14 mouse cellular contexts compared by ENCODE assay signal in the genomic region with DNA sequence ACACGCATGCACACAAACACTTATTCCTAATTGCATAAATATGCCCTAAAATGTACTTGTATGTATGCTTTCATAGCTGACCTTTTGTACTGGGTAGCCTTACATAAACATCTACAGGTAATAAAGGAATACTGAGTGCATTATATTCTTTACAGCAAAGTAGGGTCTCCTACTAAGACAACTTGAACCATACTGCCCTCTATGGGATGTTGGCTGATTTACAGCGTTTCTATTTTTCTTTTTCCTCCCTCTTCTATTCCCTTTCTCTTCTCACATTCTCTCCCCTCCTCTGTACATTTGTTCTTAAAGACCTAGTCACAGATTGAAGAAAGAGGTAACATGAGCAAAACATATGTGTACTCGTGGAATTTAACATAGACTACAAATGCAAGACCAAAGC. TPM values are rescaled to one million over a fixed set of nuclear protein-coding genes. Genes with fewer than 3 reads are reported as not detected.
DNase-seq lines count a peak whose midpoint lies in the region; ATAC-seq and TF ChIP-seq lines count a peak whose summit lies in the region.
"Had no signal": no experiment of that assay in that cellular context is flagged by ENCODE, and none has a peak within 500 bp of the region (broad histone marks: within the 10 kb centered on the region; RNA-seq: fewer than 3 reads in every experiment).

No protein-coding gene starts in this region.

- TF ChIP-seq POLR2A in brain, embryonic 14.5 days (IDR thresholded peaks at IDR 0.05; ENCODE audit: borderline replicate concordance, extremely low read depth, insufficient read depth, insufficient read length, poor library complexity, severe bottlenecking) = no peak

- no peak overlapping the region for H3K27ac ChIP-seq in kidney, embryonic 14.5 days (ENCODE audit: low read depth, low read length)
- H3K27ac ChIP-seq in midbrain, postnatal 0 days (ENCODE audit: low read depth, low read length) = no peak overlapping the region
- H3K27ac ChIP-seq in midbrain, embryonic 10.5 days (replicated peaks) = no peak overlapping the region

- ATAC-seq in kidney, embryonic 14.5 days (ENCODE audit: low FRiP score, low TSS enrichment) = no peak
- no peak for ATAC-seq in midbrain, postnatal 0 days (ENCODE audit: low FRiP score)
- ATAC-seq: inflammation-experienced regulatory T-cells, adult 6 months had no signal

- no peaks in the 10 kb centered on the region for H3K9me3 ChIP-seq in kidney, embryonic 14.5 days (ENCODE audit: control insufficient read depth, low read length)
- H3K9me3 ChIP-seq in midbrain, postnatal 0 days (ENCODE audit: low read length) = no peaks in the 10 kb centered on the region
- no peaks in the 10 kb centered on the region for H3K9me3 ChIP-seq in midbrain, embryonic 10.5 days (replicated peaks)

- 36% methylated on average over 3 of the region's 3 CpGs for WGBS in kidney, embryonic 14.5 days
- 36% methylated on average over 3 of the region's 3 CpGs for WGBS in midbrain, postnatal 0 days
- 36% methylated on average over 3 of the region's 3 CpGs for WGBS in midbrain, embryonic 10.5 days

- H3K36me3 ChIP-seq in kidney, embryonic 14.5 days (ENCODE audit: control insufficient read depth, insufficient read depth, low read length) = no peaks in the 10 kb centered on the region
- no peaks in the 10 kb centered on the region for H3K36me3 ChIP-seq in midbrain, postnatal 0 days (ENCODE audit: insufficient read depth, low read length)
- no peaks in the 10 kb centered on the region for H3K36me3 ChIP-seq in midbrain, embryonic 10.5 days

- peak; percentile 12 for DNase-seq in kidney, adult 9 months
- peak; percentile 16 for DNase-seq in midbrain, postnatal 0 days (ENCODE audit: low spot score)
- DNase-seq in midbrain, embryonic 10.5 days (ENCODE audit: low spot score) = no peak
- peak; percentile 25 for DNase-seq in brain, embryonic 14.5 days (ENCODE audit: low read depth)
- DNase-seq in spleen, postnatal 36 days (ENCODE audit: low spot score in 2 of 2) = no peak
- DNase-seq in thymus, postnatal 36 days = no peak
- DNase-seq: adrenal gland, postnatal 14 days; cerebellum, adult 2 months had no signal

- peak; percentile 53 for TF ChIP-seq CTCF in midbrain, postnatal 0 days (IDR thresholded peaks at IDR 0.05)
- no peak for TF ChIP-seq CTCF in brain, embryonic 14.5 days (IDR thresholded peaks at IDR 0.05; ENCODE audit: borderline replicate concordance, extremely low read depth, insufficient read depth, insufficient read length)

- no peak overlapping the region for H3K4me3 ChIP-seq in kidney, embryonic 14.5 days (ENCODE audit: low read length)
- no peak overlapping the region for H3K4me3 ChIP-seq in midbrain, postnatal 0 days (ENCODE audit: low read depth, low read length)
- no peak overlapping the region for H3K4me3 ChIP-seq in midbrain, embryonic 10.5 days

- no peaks in the 10 kb centered on the region for H3K27me3 ChIP-seq in kidney, embryonic 14.5 days (ENCODE audit: control insufficient read depth, insufficient read depth, low read length)
- no peaks in the 10 kb centered on the region for H3K27me3 ChIP-seq in midbrain, postnatal 0 days (ENCODE audit: insufficient read depth, low read length)
- H3K27me3 ChIP-seq in midbrain, embryonic 10.5 days (ENCODE audit: low read depth, poor library complexity, severe bottlenecking) = no peaks in the 10 kb centered on the region

- no peaks in the 10 kb centered on the region for H3K4me1 ChIP-seq in kidney, embryonic 14.5 days (ENCODE audit: control insufficient read depth, insufficient read depth, low read length)
- no peaks in the 10 kb centered on the region for H3K4me1 ChIP-seq in midbrain, postnatal 0 days (ENCODE audit: insufficient read depth, low read length)
- H3K4me1 ChIP-seq in midbrain, embryonic 10.5 days = no peaks in the 10 kb centered on the region

- H3K4me2 ChIP-seq in kidney, embryonic 14.5 days (replicated peaks; ENCODE audit: low read depth, low read length) = no peak overlapping the region
- no peak overlapping the region for H3K4me2 ChIP-seq in midbrain, postnatal 0 days (ENCODE audit: low read depth, low read length, poor library complexity, severe bottlenecking)

- no peak overlapping the region for H3K9ac ChIP-seq in kidney, embryonic 14.5 days (ENCODE audit: low read depth, low read length)
- no peak overlapping the region for H3K9ac ChIP-seq in midbrain, postnatal 0 days (replicated peaks; ENCODE audit: low read length, poor library complexity, severe bottlenecking)

RNA-seq across cellular contexts. Expression of gene Gmnc, which starts 9.3 kb away (rescaled TPM):
- polyA plus RNA-seq in kidney, embryonic 14.5 days (2014; fragmentation: Nextera tagmentation; extraction: Ambion mirVana) = 0.08 TPM in 1 of 2 replicates, not detected in the other
- 0.44 and 0.66 TPM in 2 replicates for total RNA-seq in midbrain, postnatal 0 days (2014; rRNA removed)
- 0.06 and 0.09 TPM in 2 replicates for polyA plus RNA-seq in midbrain, postnatal 0 days (2015; fragmentation: Nextera tagmentation; extraction: Ambion mirVana)
- polyA plus RNA-seq in midbrain, embryonic 10.5 days (2016; fragmentation: Nextera tagmentation; extraction: Ambion mirVana) = 0.14 TPM in 1 of 2 replicates, not detected in the other
- polyA plus RNA-seq in brain, embryonic 14.5 days (2012; rRNA removed) = 2.1 and 3.6 TPM in 2 replicates
- total RNA-seq: adrenal gland, postnatal 14 days; gastrocnemius, adult 8-10 months; megakaryocyte, adult 5-6 weeks had no signal
- polyA plus RNA-seq: heart, embryonic 14.5 days; inflammation-experienced regulatory T-cells, adult 6 months; neural tube, embryonic 11.5 days had no signal

Comparison
In these comparisons a context has a peak if more than half of its experiments do, and no peak if none do; other contexts are left out.
1. DNase-seq: peak in kidney, adult 9 months (single experiment), midbrain, postnatal 0 days (single experiment) and brain, embryonic 14.5 days (single experiment); none in midbrain, embryonic 10.5 days (single experiment), spleen, postnatal 36 days (0 of 2) and thymus, postnatal 36 days (0 of 2).